Comparison of ENCODE assay signal across 23 mouse cellular contexts in the genomic region with DNA sequence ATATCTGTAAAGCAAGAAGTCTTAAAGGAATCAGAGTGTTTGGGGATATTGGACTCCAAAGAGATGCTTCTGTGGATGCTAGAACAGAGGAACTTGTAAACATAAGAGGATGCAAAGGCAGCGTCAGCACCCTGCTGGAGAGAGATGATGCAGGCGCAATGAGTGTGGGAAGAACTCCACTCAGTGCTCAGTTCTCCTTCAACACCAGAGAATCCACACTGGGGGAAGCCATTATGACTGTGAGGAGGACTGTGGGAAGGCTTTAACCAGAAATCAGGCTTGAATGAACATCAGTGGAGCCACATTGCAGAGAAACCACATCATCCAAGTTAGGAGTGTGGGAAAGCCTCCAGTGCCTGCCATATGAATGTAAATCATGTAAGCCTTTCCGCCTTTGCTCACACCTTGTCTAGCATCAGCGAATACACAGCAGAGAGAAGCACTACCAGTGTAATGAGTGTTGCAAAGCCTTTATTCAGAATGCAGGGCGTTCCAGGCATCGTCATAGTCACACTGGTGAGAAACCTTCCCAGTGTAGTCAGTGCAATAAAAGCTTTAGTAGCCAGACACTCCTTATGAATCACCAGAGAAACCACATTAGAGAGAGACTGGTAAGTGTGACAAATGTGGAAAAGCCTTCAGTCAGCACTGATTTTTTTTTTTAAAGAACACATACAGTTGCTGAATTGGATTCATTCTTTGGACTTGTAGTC. TPM values are rescaled to one million over a fixed set of nuclear protein-coding genes. Genes with fewer than 3 reads are reported as not detected.
DNase-seq lines count a peak whose midpoint lies in the region; ATAC-seq and TF ChIP-seq lines count a peak whose summit lies in the region.
"Had no signal": no experiment of that assay in that cellular context is flagged by ENCODE, and none has a peak within 500 bp of the region (broad histone marks: within the 10 kb centered on the region; RNA-seq: fewer than 3 reads in every experiment).

No protein-coding gene starts in this region.

- no peaks in the 10 kb centered on the region for H3K27me3 ChIP-seq in liver, embryonic 16.5 days (ENCODE audit: control insufficient read depth, insufficient read depth, low read depth, low read length)
- H3K27me3 ChIP-seq in kidney, adult 2 months (replicated peaks; ENCODE audit: control insufficient read depth, insufficient read depth, low read length), result no peaks in the 10 kb centered on the region
- H3K27me3 ChIP-seq: forebrain, embryonic 15.5 days; limb, embryonic 12.5 days; lung, embryonic 15.5 days; midbrain, embryonic 12.5 days; neural tube, embryonic 15.5 days had no signal

- H3K4me3 ChIP-seq in liver, embryonic 16.5 days (ENCODE audit: low read depth, low read length), result no peak overlapping the region
- H3K4me3 ChIP-seq in kidney, adult 2 months (ENCODE audit: insufficient read depth, low read depth, low read length), result no peak overlapping the region
- H3K4me3 ChIP-seq: forebrain, embryonic 15.5 days; layer of hippocampus, adult 2 months; left cerebral cortex, adult 2 months; limb, embryonic 12.5 days; lung, embryonic 15.5 days; midbrain, embryonic 12.5 days; neural tube, embryonic 15.5 days had no signal

- H3K4me1 ChIP-seq in liver, embryonic 16.5 days (ENCODE audit: control insufficient read depth, low read depth, low read length), result peaks cover 57% of the 10 kb centered on the region
- H3K4me1 ChIP-seq in kidney, adult 2 months (ENCODE audit: control insufficient read depth, insufficient read depth, low read length), result no peaks in the 10 kb centered on the region
- H3K4me1 ChIP-seq: forebrain, embryonic 15.5 days; limb, embryonic 12.5 days; midbrain, embryonic 12.5 days; neural tube, embryonic 15.5 days had no signal

- H3K9ac ChIP-seq in liver, embryonic 16.5 days (ENCODE audit: low read depth, low read length), result no peak overlapping the region
- H3K9ac ChIP-seq: forebrain, embryonic 15.5 days; limb, embryonic 12.5 days; lung, embryonic 15.5 days; midbrain, embryonic 12.5 days; neural tube, embryonic 15.5 days had no signal

- H3K4me2 ChIP-seq in liver, embryonic 16.5 days (ENCODE audit: low read depth, low read length), result no peak overlapping the region
- H3K4me2 ChIP-seq: forebrain, embryonic 15.5 days; limb, embryonic 12.5 days; lung, embryonic 15.5 days; midbrain, embryonic 12.5 days; neural tube, embryonic 15.5 days had no signal

- no peak for TF ChIP-seq CTCF in kidney, adult 2 months (conservative IDR thresholded peaks at IDR 0.05; ENCODE audit: insufficient read depth, insufficient read length, low read depth, low read length)

- no peaks in the 10 kb centered on the region for H3K9me3 ChIP-seq in liver, embryonic 16.5 days (replicated peaks; ENCODE audit: control insufficient read depth, low read length)
- H3K9me3 ChIP-seq: forebrain, embryonic 15.5 days; limb, embryonic 12.5 days; lung, embryonic 15.5 days; midbrain, embryonic 12.5 days; neural tube, embryonic 15.5 days had no signal

- peak; percentile 22 to 42 for DNase-seq in adrenal gland, postnatal 36 days
- no peak for DNase-seq in adrenal gland, postnatal 10 days
- DNase-seq in 3134 (ENCODE audit: extremely low read depth, insufficient read length, low spot score), result peak; percentile 60
- peak; percentile 66 for DNase-seq in brain, adult 2 months (ENCODE audit: low read depth, low spot score)
- no peak for DNase-seq in kidney, adult 9 months
- no peak for DNase-seq in kidney, adult 2 months
- DNase-seq in testis, postnatal 14 days (ENCODE audit: low spot score), result no peak
- DNase-seq: B cell, adult 2 months; cerebellum, adult 11-12 months; cerebellum, postnatal 36 days; kidney, postnatal 10 days; spleen, adult 18-20 months; thymus, postnatal 25 days had no signal

- H3K27ac ChIP-seq in liver, embryonic 16.5 days (ENCODE audit: low read length), result peak overlapping the region; percentile 53; the same call in 1 of the 2 replicates
- no peak overlapping the region for H3K27ac ChIP-seq in kidney, adult 2 months (ENCODE audit: insufficient read depth, low read depth, low read length)
- H3K27ac ChIP-seq: forebrain, embryonic 15.5 days; layer of hippocampus, adult 2 months; left cerebral cortex, adult 2 months; limb, embryonic 12.5 days; lung, embryonic 15.5 days; midbrain, embryonic 12.5 days; neural tube, embryonic 15.5 days had no signal

- 75% methylated on average over 6 of the region's 6 CpGs for WGBS in liver, embryonic 16.5 days (ENCODE audit: insufficient replicate concordance)
- 61% methylated on average over 6 of the region's 6 CpGs for WGBS in kidney, adult 2 months

- no peaks in the 10 kb centered on the region for H3K36me3 ChIP-seq in liver, embryonic 16.5 days (ENCODE audit: control insufficient read depth, insufficient read depth)
- no peaks in the 10 kb centered on the region for H3K36me3 ChIP-seq in kidney, adult 2 months (ENCODE audit: control insufficient read depth, insufficient read depth, low read length)
- H3K36me3 ChIP-seq: forebrain, embryonic 15.5 days; limb, embryonic 12.5 days; lung, embryonic 15.5 days; midbrain, embryonic 12.5 days; neural tube, embryonic 15.5 days had no signal

- no peak for TF ChIP-seq POLR2A in kidney, adult 2 months (IDR thresholded peaks at IDR 0.05; ENCODE audit: low read depth, low read length)

- ATAC-seq in liver, embryonic 16.5 days (ENCODE audit: low read depth), result no peak
- ATAC-seq: forebrain, embryonic 15.5 days; inflammation-experienced regulatory T-cells, adult 6 months had no signal

RNA-seq across cellular contexts. Expression of a gene that starts 14.9 kb away (rescaled TPM):
- 10 to 100 TPM; 55.6 to 64.5 TPM for total RNA-seq in adrenal gland, postnatal 36 days (2021)
- 10 to 100 TPM; 47.8 to 61.0 TPM for total RNA-seq in adrenal gland, postnatal 10 days (2021)
- 28.9 and 30.2 TPM in 2 replicates for polyA plus RNA-seq in liver, embryonic 16.5 days (2015; fragmentation: Nextera tagmentation; extraction: Ambion mirVana)
- 18.4 and 20.6 TPM in 2 replicates for polyA plus RNA-seq in kidney, adult 2 months (2012; rRNA removed)

RNA-seq across cellular contexts. Expression of a gene that starts 23.4 kb away (rescaled TPM):
- under 1 TPM; 0.79 to 0.89 TPM for total RNA-seq in adrenal gland, postnatal 36 days (2021)
- under 1 TPM; 0.48 to 0.54 TPM for total RNA-seq in adrenal gland, postnatal 10 days (2021)
- 0.82 and 0.97 TPM in 2 replicates for polyA plus RNA-seq in liver, embryonic 16.5 days (2015; fragmentation: Nextera tagmentation; extraction: Ambion mirVana)
- 1.1 and 1.2 TPM in 2 replicates for polyA plus RNA-seq in kidney, adult 2 months (2012; rRNA removed)

RNA-seq across cellular contexts. Expression of a gene that starts 36.1 kb away (rescaled TPM):
- total RNA-seq in adrenal gland, postnatal 36 days (2021), result 10 to 100 TPM; 34.5 to 39.7 TPM
- total RNA-seq in adrenal gland, postnatal 10 days (2021), result 10 to 100 TPM; 28.9 to 37.3 TPM
- 12.0 and 13.3 TPM in 2 replicates for polyA plus RNA-seq in liver, embryonic 16.5 days (2015; fragmentation: Nextera tagmentation; extraction: Ambion mirVana)
- polyA plus RNA-seq in kidney, adult 2 months (2012; rRNA removed), result 13.7 and 14.7 TPM in 2 replicates

RNA-seq across cellular contexts. Expression of a gene that starts 50.9 kb away (rescaled TPM):
- total RNA-seq in adrenal gland, postnatal 36 days (2021), result 1 to 10 TPM in 1 of 2 experiments, under 1 TPM in 1; 0.96 to 1.4 TPM
- total RNA-seq in adrenal gland, postnatal 10 days (2021), result 1 to 10 TPM; 1.1 to 1.4 TPM
- polyA plus RNA-seq in liver, embryonic 16.5 days (2015; fragmentation: Nextera tagmentation; extraction: Ambion mirVana), result 0.79 and 1.0 TPM in 2 replicates
- 0.13 and 0.23 TPM in 2 replicates for polyA plus RNA-seq in kidney, adult 2 months (2012; rRNA removed)
- total RNA-seq: granulocyte monocyte progenitor cell, adult 5-6 weeks had no signal

RNA-seq across cellular contexts. Expression of a gene that starts 54.8 kb away (rescaled TPM):
- 10 to 100 TPM in 1 of 2 experiments, 1 to 10 TPM in 1; 8.5 to 10.6 TPM for total RNA-seq in adrenal gland, postnatal 36 days (2021)
- 1 to 10 TPM; 7.7 to 9.5 TPM for total RNA-seq in adrenal gland, postnatal 10 days (2021)
- polyA plus RNA-seq in liver, embryonic 16.5 days (2015; fragmentation: Nextera tagmentation; extraction: Ambion mirVana), result 2.7 and 2.9 TPM in 2 replicates
- polyA plus RNA-seq in kidney, adult 2 months (2012; rRNA removed), result 1.6 TPM in 2 replicates

Comparison
In these comparisons a context has a peak if more than half of its experiments do, and no peak if none do; other contexts are left out.
1. DNase-seq: peak in adrenal gland, postnatal 36 days (2 of 2), 3134 (single experiment) and brain, adult 2 months (single experiment); none in adrenal gland, postnatal 10 days (single experiment), kidney, adult 9 months (single experiment), kidney, adult 2 months (single experiment) and testis, postnatal 14 days (single experiment).